12 mouse cellular contexts compared by ENCODE assay signal in the genomic region with DNA sequence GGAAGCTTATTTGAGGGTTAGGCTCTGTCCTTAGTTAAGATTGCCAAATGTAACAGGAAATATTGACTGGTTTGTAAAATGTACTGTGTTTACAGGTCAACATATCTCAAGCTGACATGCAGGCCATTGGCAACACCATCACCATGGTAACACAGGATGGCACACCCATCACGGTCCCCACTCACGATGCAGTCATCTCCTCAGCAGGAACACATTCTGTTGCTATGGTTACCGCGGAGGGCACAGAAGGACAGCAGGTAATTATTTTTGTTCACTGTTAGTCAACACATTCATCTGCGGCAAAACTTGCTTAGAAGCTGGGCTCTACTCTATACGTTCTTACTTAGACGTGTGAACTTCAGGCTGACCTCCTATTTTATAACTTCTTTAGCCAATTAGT. TPM values are rescaled to one million over a fixed set of nuclear protein-coding genes. Genes with fewer than 3 reads are reported as not detected.
DNase-seq lines count a peak whose midpoint lies in the region; ATAC-seq lines count a peak whose summit lies in the region.
"Had no signal": no experiment of that assay in that cellular context is flagged by ENCODE, and none has a peak within 500 bp of the region (broad histone marks: within the 10 kb centered on the region; RNA-seq: fewer than 3 reads in every experiment).

No protein-coding gene starts in this region.

- no peaks in the 10 kb centered on the region for H3K27me3 ChIP-seq in megakaryocyte, embryonic 14.5 days (replicated peaks)
- H3K27me3 ChIP-seq: limb, embryonic 15.5 days; midbrain, embryonic 12.5 days; Patski had no signal

- peak overlapping the region; percentile 62 for H3K4me3 ChIP-seq in megakaryocyte, embryonic 14.5 days (replicated peaks)
- H3K4me3 ChIP-seq: limb, embryonic 15.5 days; midbrain, embryonic 12.5 days had no signal

- no peaks in the 10 kb centered on the region for H3K9me3 ChIP-seq in megakaryocyte, embryonic 14.5 days
- H3K9me3 ChIP-seq: limb, embryonic 15.5 days; midbrain, embryonic 12.5 days had no signal

- peaks cover 6% of the 10 kb centered on the region for H3K4me1 ChIP-seq in megakaryocyte, embryonic 14.5 days
- H3K4me1 ChIP-seq: limb, embryonic 15.5 days; midbrain, embryonic 12.5 days had no signal

- DNase-seq in CD4-positive, CD25-positive, alpha-beta regulatory T cell, adult 2 months (ENCODE audit: low read depth, low spot score): peak; percentile 11
- DNase-seq in layer of hippocampus, adult 9-11 months: peak; percentile 46
- DNase-seq in right cerebral cortex, postnatal 14 days: peak; percentile 38
- DNase-seq in adrenal gland, postnatal 25 days: no peak
- DNase-seq: kidney, adult 18-20 months had no signal

- peaks cover 98% of the 10 kb centered on the region for H3K36me3 ChIP-seq in megakaryocyte, embryonic 14.5 days (replicated peaks; ENCODE audit: low read length)

- no peak for ATAC-seq in CD4-positive, CD25-positive, alpha-beta regulatory T cell, adult 4 months
- no peak for ATAC-seq in megakaryocyte, adult 5-6 weeks (ENCODE audit: poor library complexity, severe bottlenecking)
- ATAC-seq in monocyte, adult 5-6 weeks (replicated peaks; ENCODE audit: insufficient number of reproducible peaks, low FRiP score, low TSS enrichment, poor library complexity, severe bottlenecking): no peak
- ATAC-seq: Patski had no signal

RNA-seq across cellular contexts. Expression of gene Wee1, which starts 30.2 kb away (rescaled TPM):
- polyA plus RNA-seq in CD4-positive, CD25-positive, alpha-beta regulatory T cell, adult 4 months (2017; shearing (Covaris generic)): 1 to 10 TPM in 1 of 2 experiments, under 1 TPM in 1; 0.96 to 1.8 TPM
- 4.0 and 4.1 TPM in 2 replicates for polyA plus RNA-seq in megakaryocyte, embryonic 14.5 days (2012; ENCODE audit: insufficient read depth, low replicate concordance)
- total RNA-seq in megakaryocyte, adult 5-6 weeks (2015): 34.9 and 35.7 TPM in 2 replicates
- 17.7 and 21.5 TPM in 2 replicates for total RNA-seq in megakaryocyte, adult 5-6 weeks (2017)
- total RNA-seq in adrenal gland, postnatal 25 days (2021): 14.5 and 17.0 TPM in 2 replicates
- total RNA-seq in monocyte, adult 5-6 weeks (2017): 1.2 to 2.8 TPM (median 2.2 TPM) in 3 replicates

RNA-seq across cellular contexts. Expression of gene Zfp143, which starts 30.7 kb away (rescaled TPM):
- 10 to 100 TPM; 42.5 to 50.0 TPM for polyA plus RNA-seq in CD4-positive, CD25-positive, alpha-beta regulatory T cell, adult 4 months (2017; shearing (Covaris generic))
- polyA plus RNA-seq in megakaryocyte, embryonic 14.5 days (2012; ENCODE audit: insufficient read depth, low replicate concordance): 0.18 and 0.78 TPM in 2 replicates
- 29.3 and 30.8 TPM in 2 replicates for total RNA-seq in megakaryocyte, adult 5-6 weeks (2015)
- total RNA-seq in megakaryocyte, adult 5-6 weeks (2017): 39.9 and 44.9 TPM in 2 replicates
- total RNA-seq in adrenal gland, postnatal 25 days (2021): 14.2 and 16.9 TPM in 2 replicates
- total RNA-seq in monocyte, adult 5-6 weeks (2017): 27.5 to 63.8 TPM (median 40.2 TPM) in 3 replicates
